Mouse (Mus musculus): ENCODE measurements around the gene S100b.

- TF ChIP-seq CTCF (IDR thresholded peaks at IDR 0.05; ENCODE audit: borderline replicate concordance, insufficient read depth, low read length) (no peak), POLR2A (IDR thresholded peaks at IDR 0.05; ENCODE audit: low read depth, low read length) (no peak)
Observed at GRCm38 (mm10) chr10:76257231-76257630, 3.6 kb downstream of the S100b start.

All from embryonic fibroblast, embryonic 13.5 days (primary cell).